Mouse (Mus musculus) stomach, postnatal 0 days (tissue): ENCODE measurements at regions not wholly inside any gene's neighbourhood (a gene's known extent, or its start where the extent isn't known, plus 50 kb on each side); places are given as distances from the start of the nearest gene placed in this dataset.

Experiments used
- CTCF ChIP-seq: IDR thresholded peaks from 2 replicates; pipeline ENCODE4 v1.5.1; 2016; ENCODE audit warnings: antibody characterized with exemption, low read depth, mild to moderate bottlenecking, moderate library complexity
- EP300 ChIP-seq: optimal IDR thresholded peaks from 2 replicates; pipeline ENCODE3; 2016; ENCODE audit warnings: antibody characterized with exemption

GRCm38 (mm10) chr5:101163624-101164213, 318.2 kb downstream of the Gpat3 start:
- no peak for TF ChIP-seq CTCF
- no peak for TF ChIP-seq EP300
